Comparison of ENCODE assay signal across 27 mouse cellular contexts in the genomic region with DNA sequence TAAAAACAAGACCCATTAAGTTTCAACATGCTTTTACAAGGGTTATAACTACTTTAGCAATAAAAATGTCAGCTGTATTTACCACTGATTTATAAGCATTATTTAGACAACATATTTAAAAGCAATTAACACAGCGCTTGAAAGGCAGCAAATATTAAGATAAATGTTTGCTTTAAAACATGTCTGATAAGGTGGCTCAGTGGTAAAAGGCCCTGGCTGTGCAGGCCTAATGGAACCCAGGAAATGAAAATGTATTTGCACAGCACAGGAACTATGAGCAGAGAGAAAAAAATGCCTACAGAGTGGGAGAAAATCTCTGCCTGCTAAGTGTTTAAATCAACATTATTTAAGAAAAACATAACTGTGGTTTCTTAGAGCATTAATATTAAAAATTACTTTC. TPM values are rescaled to one million over a fixed set of nuclear protein-coding genes. Genes with fewer than 3 reads are reported as not detected.
A peak's percentile ranks its signal among the peaks of the same experiment; 100 is the strongest.
DNase-seq lines count a peak whose midpoint lies in the region; ATAC-seq and TF ChIP-seq lines count a peak whose summit lies in the region.
"Had no signal": no experiment of that assay in that cellular context is flagged by ENCODE, and none has a peak within 500 bp of the region (broad histone marks: within the 10 kb centered on the region; RNA-seq: fewer than 3 reads in every experiment).

No protein-coding gene starts in this region.

- TF ChIP-seq EP300 in stomach, postnatal 0 days (optimal IDR thresholded peaks at IDR 0.05): no peak

- no peak for TF ChIP-seq CTCF in intestine, postnatal 0 days (IDR thresholded peaks at IDR 0.05; ENCODE audit: low read depth)
- TF ChIP-seq CTCF in kidney, postnatal 0 days (IDR thresholded peaks at IDR 0.05; ENCODE audit: low read depth): no peak
- TF ChIP-seq CTCF in stomach, postnatal 0 days (IDR thresholded peaks at IDR 0.05; ENCODE audit: low read depth): no peak

- DNase-seq in kidney, postnatal 0 days (ENCODE audit: low spot score): peak; percentile 43
- no peak for DNase-seq in kidney, postnatal 10 days
- DNase-seq in stomach, postnatal 0 days (ENCODE audit: low spot score): no peak
- no peak for DNase-seq in adrenal gland, adult 2 months
- DNase-seq: adrenal gland, adult 8-10 months; adrenal gland, postnatal 10 days; adrenal gland, postnatal 14 days; adrenal gland, postnatal 25 days; adrenal gland, postnatal 36 days; B cell, adult 2 months; cerebellum, adult 11 months; cerebellum, adult 11-12 months; cerebellum, adult 18-20 months had no signal

- peak; percentile 83 for ATAC-seq in intestine, embryonic 15.5 days
- ATAC-seq in intestine, postnatal 0 days: no peak
- ATAC-seq in kidney, postnatal 0 days (replicated peaks; ENCODE audit: low FRiP score, low read depth): no peak
- ATAC-seq in stomach, embryonic 15.5 days (ENCODE audit: insufficient read depth, low FRiP score, low read depth): 0 out of 2 replicates have a peak, but pooled peaks have one; percentile 47
- ATAC-seq in stomach, postnatal 0 days (ENCODE audit: low FRiP score, low TSS enrichment): no peak
- ATAC-seq in intestine, embryonic 16.5 days: peak; percentile 82
- ATAC-seq: activated CD4-positive, CD25-positive, alpha-beta regulatory T cell, adult 4 months; CD4-positive, CD25-positive, alpha-beta regulatory T cell, adult 4 months; Patski had no signal

- WGBS in intestine, embryonic 15.5 days: 32% methylated on average over 1 of the region's 1 CpGs
- 22% methylated on average over 1 of the region's 1 CpGs for WGBS in intestine, postnatal 0 days
- WGBS in kidney, postnatal 0 days: 46% methylated on average over 1 of the region's 1 CpGs
- WGBS in stomach, embryonic 15.5 days: 31% methylated on average over 1 of the region's 1 CpGs
- 39% methylated on average over 1 of the region's 1 CpGs for WGBS in stomach, postnatal 0 days
- whole genome bisulfite sequencing in intestine, embryonic 16.5 days: 34% methylated on average over 1 of the region's 1 CpGs

- H3K36me3 ChIP-seq in intestine, embryonic 15.5 days: no peaks in the 10 kb centered on the region
- no peaks in the 10 kb centered on the region for H3K36me3 ChIP-seq in intestine, postnatal 0 days (ENCODE audit: control insufficient read depth, insufficient read depth)
- H3K36me3 ChIP-seq in kidney, postnatal 0 days (ENCODE audit: insufficient read depth, low read length): no peaks in the 10 kb centered on the region
- no peaks in the 10 kb centered on the region for H3K36me3 ChIP-seq in stomach, embryonic 15.5 days
- H3K36me3 ChIP-seq in stomach, postnatal 0 days (ENCODE audit: control insufficient read depth, insufficient read depth, low read length): no peaks in the 10 kb centered on the region
- no peaks in the 10 kb centered on the region for H3K36me3 ChIP-seq in intestine, embryonic 16.5 days (ENCODE audit: control insufficient read depth, insufficient read depth, low read length)
- H3K36me3 ChIP-seq: G1E had no signal

- H3K4me3 ChIP-seq in intestine, embryonic 15.5 days (replicated peaks): no peak overlapping the region
- no peak overlapping the region for H3K4me3 ChIP-seq in intestine, postnatal 0 days (ENCODE audit: low read depth, low read length)
- H3K4me3 ChIP-seq in kidney, postnatal 0 days (replicated peaks; ENCODE audit: low read depth, low read length): no peak overlapping the region
- no peak overlapping the region for H3K4me3 ChIP-seq in stomach, embryonic 15.5 days (replicated peaks)
- H3K4me3 ChIP-seq in stomach, postnatal 0 days (ENCODE audit: low read depth, low read length): no peak overlapping the region
- H3K4me3 ChIP-seq in intestine, embryonic 16.5 days (ENCODE audit: low read length): no peak overlapping the region

- H3K4me1 ChIP-seq in intestine, embryonic 15.5 days (replicated peaks): no peaks in the 10 kb centered on the region
- no peaks in the 10 kb centered on the region for H3K4me1 ChIP-seq in intestine, postnatal 0 days (replicated peaks; ENCODE audit: control insufficient read depth, insufficient read depth, low read length)
- no peaks in the 10 kb centered on the region for H3K4me1 ChIP-seq in kidney, postnatal 0 days (replicated peaks; ENCODE audit: insufficient read depth, low read length)
- H3K4me1 ChIP-seq in stomach, embryonic 15.5 days: no peaks in the 10 kb centered on the region
- no peaks in the 10 kb centered on the region for H3K4me1 ChIP-seq in stomach, postnatal 0 days (replicated peaks; ENCODE audit: control insufficient read depth, insufficient read depth)
- H3K4me1 ChIP-seq in intestine, embryonic 16.5 days (ENCODE audit: control insufficient read depth, insufficient read depth, low read length): no peaks in the 10 kb centered on the region

- no peaks in the 10 kb centered on the region for H3K27me3 ChIP-seq in intestine, embryonic 15.5 days (replicated peaks)
- H3K27me3 ChIP-seq in intestine, postnatal 0 days (replicated peaks; ENCODE audit: control insufficient read depth, insufficient read depth, low read length): no peaks in the 10 kb centered on the region
- H3K27me3 ChIP-seq in kidney, postnatal 0 days (ENCODE audit: insufficient read depth, low read length): no peaks in the 10 kb centered on the region
- H3K27me3 ChIP-seq in stomach, embryonic 15.5 days (replicated peaks): no peaks in the 10 kb centered on the region
- H3K27me3 ChIP-seq in stomach, postnatal 0 days (ENCODE audit: control insufficient read depth, insufficient read depth, low read length): no peaks in the 10 kb centered on the region
- H3K27me3 ChIP-seq in intestine, embryonic 16.5 days (replicated peaks; ENCODE audit: control insufficient read depth, insufficient read depth, low read length): no peaks in the 10 kb centered on the region
- H3K27me3 ChIP-seq: CH12.LX had no signal

- H3K4me2 ChIP-seq in intestine, embryonic 15.5 days (replicated peaks): no peak overlapping the region
- no peak overlapping the region for H3K4me2 ChIP-seq in intestine, postnatal 0 days (replicated peaks; ENCODE audit: low read depth)
- H3K4me2 ChIP-seq in kidney, postnatal 0 days (ENCODE audit: low read length): no peak overlapping the region
- H3K4me2 ChIP-seq in stomach, embryonic 15.5 days: no peak overlapping the region
- H3K4me2 ChIP-seq in stomach, postnatal 0 days (replicated peaks; ENCODE audit: low read depth): no peak overlapping the region
- no peak overlapping the region for H3K4me2 ChIP-seq in intestine, embryonic 16.5 days (ENCODE audit: low read depth, low read length)

- H3K27ac ChIP-seq in intestine, embryonic 15.5 days: no peak overlapping the region
- no peak overlapping the region for H3K27ac ChIP-seq in intestine, postnatal 0 days (ENCODE audit: low read depth, low read length)
- H3K27ac ChIP-seq in kidney, postnatal 0 days: no peak overlapping the region
- H3K27ac ChIP-seq in stomach, embryonic 15.5 days: no peak overlapping the region
- no peak overlapping the region for H3K27ac ChIP-seq in stomach, postnatal 0 days (replicated peaks)
- H3K27ac ChIP-seq in intestine, embryonic 16.5 days (ENCODE audit: low read length): no peak overlapping the region

- H3K9me3 ChIP-seq in intestine, embryonic 15.5 days: no peaks in the 10 kb centered on the region
- H3K9me3 ChIP-seq in intestine, postnatal 0 days (ENCODE audit: control insufficient read depth): no peaks in the 10 kb centered on the region
- no peaks in the 10 kb centered on the region for H3K9me3 ChIP-seq in kidney, postnatal 0 days (replicated peaks; ENCODE audit: low read length)
- H3K9me3 ChIP-seq in stomach, embryonic 15.5 days: no peaks in the 10 kb centered on the region
- no peaks in the 10 kb centered on the region for H3K9me3 ChIP-seq in stomach, postnatal 0 days (ENCODE audit: control insufficient read depth, low read length)
- H3K9me3 ChIP-seq in intestine, embryonic 16.5 days (ENCODE audit: control insufficient read depth, low read length): no peaks in the 10 kb centered on the region
- H3K9me3 ChIP-seq: G1E had no signal

- no peak overlapping the region for H3K9ac ChIP-seq in intestine, embryonic 15.5 days
- H3K9ac ChIP-seq in intestine, postnatal 0 days (ENCODE audit: low read depth, low read length): no peak overlapping the region
- no peak overlapping the region for H3K9ac ChIP-seq in kidney, postnatal 0 days (ENCODE audit: low read depth, low read length)
- H3K9ac ChIP-seq in stomach, embryonic 15.5 days: no peak overlapping the region
- H3K9ac ChIP-seq in stomach, postnatal 0 days (ENCODE audit: low read length): no peak overlapping the region
- no peak overlapping the region for H3K9ac ChIP-seq in intestine, embryonic 16.5 days (ENCODE audit: low read depth, low read length)

RNA-seq across cellular contexts. Expression of gene Asz1, which starts 12.0 kb away (rescaled TPM):
- polyA plus RNA-seq in intestine, embryonic 15.5 days (2015; fragmentation: Nextera tagmentation; extraction: Ambion mirVana): 0.10 and 0.21 TPM in 2 replicates
- 0.13 and 0.30 TPM in 2 replicates for polyA plus RNA-seq in intestine, postnatal 0 days (2015; fragmentation: Nextera tagmentation; extraction: Ambion mirVana)
- polyA plus RNA-seq in kidney, postnatal 0 days (2015; fragmentation: Nextera tagmentation; extraction: Ambion mirVana): not detected in 2 replicates
- 0.26 TPM in 1 of 2 replicates, not detected in the other for polyA plus RNA-seq in stomach, embryonic 15.5 days (2015; fragmentation: Nextera tagmentation; extraction: Ambion mirVana)
- not detected in 2 replicates for polyA plus RNA-seq in stomach, postnatal 0 days (2015; fragmentation: Nextera tagmentation; extraction: Ambion mirVana)
- polyA plus RNA-seq in intestine, embryonic 16.5 days (2015; fragmentation: Nextera tagmentation; extraction: Ambion mirVana): 0.07 and 0.22 TPM in 2 replicates
- not detected for total RNA-seq in adrenal gland, adult 2 months (2021)
- not detected in 2 replicates for polyA plus RNA-seq in adrenal gland, adult 2 months (2012; rRNA removed)
- total RNA-seq: adrenal gland, adult 18-20 months; adrenal gland, adult 8-10 months; adrenal gland, postnatal 10 days; adrenal gland, postnatal 14 days; adrenal gland, postnatal 25 days; adrenal gland, postnatal 36 days; adrenal gland, postnatal 4 days; CH12.LX; MEL had no signal
- polyA plus RNA-seq: activated CD4-positive, CD25-positive, alpha-beta regulatory T cell, adult 4 months; brain, embryonic 14.5 days; C2C12; CD4-positive, CD25-positive, alpha-beta regulatory T cell, adult 4 months; G1E; Patski had no signal

Comparison
In these comparisons a context has a peak if more than half of its experiments do, and no peak if none do; other contexts are left out.
1. ATAC-seq: peak in intestine, embryonic 15.5 days (single experiment), stomach, embryonic 15.5 days (single experiment) and intestine, embryonic 16.5 days (single experiment); none in intestine, postnatal 0 days (single experiment), kidney, postnatal 0 days (single experiment) and stomach, postnatal 0 days (single experiment).